Mouse (Mus musculus) lung, postnatal 0 days (tissue): Measurements from ENCODE around the gene Prg2.

Source experiments
- CTCF ChIP-seq: IDR thresholded peaks from 2 replicates; pipeline ENCODE4 v1.5.1; 2016; ENCODE audit warnings: antibody characterized with exemption, mild to moderate bottlenecking
- EP300 ChIP-seq: IDR thresholded peaks from 2 replicates; pipeline ENCODE4 v1.6.1; 2016; ENCODE audit warnings: antibody characterized with exemption, mild to moderate bottlenecking, control low read depth

DNA sequence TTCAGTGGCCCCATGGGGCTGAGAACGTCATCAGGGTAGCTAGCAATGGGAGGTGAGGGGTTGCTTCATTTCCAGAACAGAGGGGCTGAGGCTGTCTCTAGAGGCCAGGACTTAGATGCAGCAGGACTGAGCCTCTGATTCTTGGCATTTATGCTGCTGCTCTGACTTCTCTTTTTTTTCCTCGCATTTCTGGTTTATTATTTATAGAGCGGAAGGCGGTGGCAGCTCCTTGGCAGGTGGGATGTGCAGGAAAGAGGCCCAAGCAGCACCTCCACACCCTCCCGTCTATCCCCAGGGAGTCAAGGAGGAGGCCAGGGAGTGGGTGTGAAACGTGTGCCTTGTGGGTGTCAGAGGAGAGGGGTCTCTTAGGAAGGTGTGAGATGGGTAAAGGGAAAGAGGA is 50.7 kb downstream of the Prg2 start:
- TF ChIP-seq CTCF (no peak), EP300 (no peak)
